Mouse (Mus musculus) kidney, adult 2 months (tissue): ENCODE results near the gene Gabrb2.

ENCODE experiments used
- CTCF ChIP-seq: fragments of 200-500 bp; conservative IDR thresholded peaks from 2 replicates; pipeline ENCODE4 v1.5.1; 2011; ENCODE audit warnings: low read depth, mild to moderate bottlenecking, control low read depth, low read length, moderate library complexity, mixed read lengths; ENCODE audit not compliant: insufficient read depth, insufficient read length
- POLR2A ChIP-seq: fragments of 200-500 bp; IDR thresholded peaks from one replicate; pipeline ENCODE4 v1.6.1; 2011; ENCODE audit warnings: low read depth, low read length, control low read depth

GRCm38 (mm10) chr11:42505436-42505835 lies 85.9 kb downstream of the Gabrb2 start:
- TF ChIP-seq CTCF (no peak), POLR2A (no peak)
